Mouse (Mus musculus) forebrain, embryonic 15.5 days (tissue): ENCODE measurements around the gene Immp1l. TPM values are rescaled to one million over a fixed set of nuclear protein-coding genes. Genes with fewer than 3 reads are reported as not detected.

ENCODE experiments used
- ATAC-seq: fragments of 200-750 bp; cut with Nextera tagmentation; replicated peaks from 2 replicates; pipeline ENCODE4 v1.8.0; 2017; ENCODE audit warnings: mild to moderate bottlenecking, moderate TSS enrichment, moderate library complexity
- H3K27ac ChIP-seq: fragments of 300-500 bp; sonication (generic); replicated peaks from 2 replicates; pipeline ENCODE4 v1.5.1; 2015; ENCODE audit warnings: mild to moderate bottlenecking, inconsistent platforms
- H3K27me3 ChIP-seq: fragments of 300-500 bp; sonication (generic); 2 replicates; pipeline ENCODE4 v1.6.1; 2015; ENCODE audit warnings: inconsistent platforms
- H3K36me3 ChIP-seq: fragments of 300-500 bp; sonication (generic); 2 replicates; pipeline ENCODE4 v1.6.1; 2015; ENCODE audit warnings: mild to moderate bottlenecking, inconsistent platforms
- H3K4me1 ChIP-seq: fragments of 300-500 bp; sonication (generic); 2 replicates; pipeline ENCODE4 v1.6.1; 2015; ENCODE audit warnings: inconsistent platforms
- H3K4me2 ChIP-seq: fragments of 300-500 bp; sonication (generic); replicated peaks from 2 replicates; pipeline ENCODE4 v1.6.1; 2015; ENCODE audit warnings: mild to moderate bottlenecking, inconsistent platforms
- H3K4me3 ChIP-seq: fragments of 300-500 bp; sonication (generic); 2 replicates; pipeline ENCODE4 v1.5.1; 2015; ENCODE audit warnings: mild to moderate bottlenecking, inconsistent platforms
- H3K9ac ChIP-seq: fragments of 300-500 bp; sonication (generic); replicated peaks from 2 replicates; pipeline ENCODE4 v1.6.1; 2015; ENCODE audit warnings: mild to moderate bottlenecking, inconsistent platforms
- H3K9me3 ChIP-seq: fragments of 300-500 bp; sonication (generic); 2 replicates; pipeline ENCODE4 v1.6.1; 2016; ENCODE audit warnings: inconsistent platforms
- WGBS: fragments of 180-500 bp; shearing (Covaris S2); methylation state at CpG from one replicate; pipeline ENCODE4 v1.1.7; 2015; ENCODE audit warnings: mixed read lengths; 5-methylcytosine and 5-hydroxymethylcytosine counted together
- polyA plus RNA-seq: library from polyadenylated mRNA; unstranded; fragments of >200 nt; fragmentation: Nextera tagmentation; extraction: Ambion mirVana; gene quantifications from 2 replicates; pipeline ENCODE4 v1.2.1, GENCODE M21; 2015

Immp1l gene
- polyA plus RNA-seq, 1 experiment from 2014 or later, result 110 TPM

DNA sequence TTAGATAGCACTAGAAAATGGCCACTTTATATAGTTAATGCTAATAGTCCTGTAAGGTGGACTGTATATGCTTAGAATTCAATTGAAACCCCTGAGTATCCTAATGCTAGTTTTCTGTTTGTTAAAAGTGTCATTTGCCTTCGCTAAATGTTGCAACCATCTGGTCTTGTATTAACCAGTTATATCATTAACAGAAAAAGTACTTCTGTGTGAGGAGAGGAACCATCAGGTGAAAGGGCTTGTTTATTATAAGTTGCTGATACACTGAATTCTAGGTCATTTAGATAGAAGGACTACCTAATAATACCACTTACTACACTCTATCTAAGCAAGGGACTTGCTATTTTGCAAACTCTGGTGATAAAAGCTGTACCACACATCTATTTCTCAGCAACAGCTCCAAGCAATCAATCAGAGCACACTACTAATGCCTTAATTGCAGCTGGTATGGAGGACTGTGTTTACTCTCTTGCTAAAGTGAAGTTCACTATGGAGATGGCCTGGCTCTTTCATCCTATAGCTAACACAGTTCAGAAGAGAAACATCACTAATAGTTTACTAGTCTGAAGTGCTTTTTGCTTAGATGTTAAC lies 47.0 kb downstream of the Immp1l start:
- Histone ChIP-seq H3K4me3 (no peak overlapping the region), H3K4me2 (no peak overlapping the region), H3K9me3 (no peaks in the 10 kb centered on the region), H3K36me3 (no peaks in the 10 kb centered on the region), H3K27ac (no peak overlapping the region), H3K9ac (no peak overlapping the region), H3K27me3 (no peaks in the 10 kb centered on the region), H3K4me1 (no peaks in the 10 kb centered on the region)
- no peak for ATAC-seq
- WGBS, result 86% methylated on average over 1 of the region's 1 CpGs

DNA sequence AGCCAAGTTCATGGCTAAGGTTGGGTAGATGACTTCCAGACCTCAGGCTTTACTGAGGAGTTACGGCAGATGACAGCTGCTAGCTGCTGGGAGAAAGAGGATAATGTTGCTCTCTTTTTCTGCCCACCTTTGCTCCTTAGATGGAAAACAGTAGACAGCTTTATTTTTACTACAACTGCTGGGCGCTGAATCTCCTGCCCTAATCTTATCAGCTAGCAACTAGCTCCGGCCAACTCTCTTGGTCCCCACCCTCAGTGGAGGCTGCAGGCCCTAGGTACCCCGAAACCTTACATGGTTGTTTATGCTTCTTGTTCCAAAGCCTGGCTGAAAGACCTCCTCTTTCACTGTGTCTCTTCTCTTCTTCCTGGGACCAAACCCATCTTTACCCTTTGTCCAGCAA lies 49.4 kb downstream of the Immp1l start:
- Histone ChIP-seq H3K9me3 (no peaks in the 10 kb centered on the region), H3K36me3 (no peaks in the 10 kb centered on the region), H3K4me3 (no peak overlapping the region), H3K27me3 (no peaks in the 10 kb centered on the region), H3K4me2 (no peak overlapping the region), H3K4me1 (no peaks in the 10 kb centered on the region), H3K9ac (no peak overlapping the region), H3K27ac (no peak overlapping the region)
- WGBS, result 94% methylated on average over 4 of the region's 4 CpGs
- no peak for ATAC-seq

DNA sequence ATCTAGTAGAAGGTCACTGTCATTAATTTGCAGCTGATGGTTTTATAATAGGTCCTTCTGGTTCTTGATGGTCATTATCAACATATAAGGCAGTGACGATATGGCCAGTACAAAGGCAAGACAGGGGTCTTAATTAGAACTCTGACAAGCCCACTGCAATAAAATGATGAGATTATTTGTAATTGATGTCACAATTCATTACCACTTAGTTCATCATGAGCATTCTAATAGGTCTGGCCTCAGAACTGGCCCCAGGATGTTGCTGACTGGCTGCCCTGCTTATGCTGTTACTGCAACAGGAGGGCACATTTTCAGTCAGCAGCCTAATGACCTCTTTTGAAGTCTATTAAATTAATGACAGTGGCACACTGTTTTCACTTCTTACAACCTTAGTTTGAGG lies 59.0 kb downstream of the Immp1l start:
- Histone ChIP-seq H3K27ac (no peak overlapping the region), H3K4me3 (no peak overlapping the region), H3K4me1 (no peaks in the 10 kb centered on the region), H3K9me3 (no peaks in the 10 kb centered on the region), H3K9ac (no peak overlapping the region), H3K27me3 (no peaks in the 10 kb centered on the region), H3K36me3 (peaks cover 5% of the 10 kb centered on the region; the same call in 1 of the 2 replicates), H3K4me2 (no peak overlapping the region)
- ATAC-seq, result no peak
- WGBS, result 57% methylated on average over 1 of the region's 1 CpGs

DNA sequence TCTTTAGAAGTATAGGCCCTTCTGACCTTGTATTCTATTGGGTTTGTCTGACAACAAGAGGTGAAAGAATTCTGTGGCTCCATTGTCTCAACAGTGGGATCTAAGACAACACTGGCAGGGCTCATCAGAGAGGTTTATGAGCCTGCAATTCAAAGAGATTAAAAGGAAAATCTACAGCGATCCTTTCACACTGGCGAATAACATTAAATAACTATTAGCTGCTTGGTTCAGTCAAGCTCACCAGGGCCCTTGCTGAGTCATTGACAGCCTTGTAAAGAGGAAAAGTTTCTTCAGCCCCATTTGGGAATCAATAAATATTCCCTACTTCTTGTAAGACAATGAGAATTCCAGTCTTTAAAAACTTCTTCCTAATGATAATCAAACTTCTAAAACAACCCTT lies 69.5 kb downstream of the Immp1l start:
- Histone ChIP-seq H3K27me3 (no peaks in the 10 kb centered on the region), H3K9me3 (no peaks in the 10 kb centered on the region), H3K27ac (no peak overlapping the region), H3K4me1 (no peaks in the 10 kb centered on the region), H3K4me3 (no peak overlapping the region), H3K9ac (no peak overlapping the region), H3K4me2 (no peak overlapping the region), H3K36me3 (peaks cover 10% of the 10 kb centered on the region; the same call in 1 of the 2 replicates)
- WGBS, result 8% methylated on average over 2 of the region's 2 CpGs
- no peak for ATAC-seq

DNA sequence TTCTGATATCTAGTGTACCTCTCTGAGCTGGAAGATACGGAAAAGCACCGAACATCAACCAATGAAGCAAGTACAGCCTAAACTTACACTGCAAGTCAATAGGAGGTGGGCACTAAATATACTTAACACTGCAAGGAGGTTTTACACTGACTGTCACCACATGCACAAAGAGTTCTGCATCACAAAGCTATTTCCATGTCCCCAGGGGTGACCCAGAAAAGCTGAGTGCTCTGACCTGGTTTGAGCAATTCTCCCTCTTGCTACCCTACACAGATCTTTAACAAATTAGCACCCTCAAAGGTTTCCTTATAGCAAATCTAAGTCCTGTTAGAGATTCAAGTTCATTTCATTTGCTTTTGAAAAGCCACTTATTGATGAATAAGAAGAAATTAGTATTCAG lies 73.6 kb downstream of the Immp1l start:
- ATAC-seq, result no peak

DNA sequence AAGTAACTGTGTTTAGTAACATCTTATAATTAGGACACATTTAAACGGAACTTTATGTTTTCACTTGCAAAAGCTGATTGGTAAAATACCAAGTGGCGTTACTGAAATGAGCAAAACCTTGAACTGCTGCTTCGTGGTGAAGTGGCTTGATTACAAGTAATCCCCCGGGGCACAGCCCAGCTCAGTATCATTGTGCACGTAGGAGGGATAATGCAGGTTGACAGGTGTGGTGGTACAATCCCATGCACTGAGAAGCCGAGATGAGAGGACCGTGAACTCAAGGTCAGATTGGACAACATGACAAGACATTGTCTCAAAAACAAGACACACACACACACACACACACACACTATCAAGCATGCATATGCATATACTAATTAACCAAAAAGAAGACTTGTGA lies 80.8 kb downstream of the Immp1l start:
- Histone ChIP-seq H3K36me3 (no peaks in the 10 kb centered on the region; the same call in 1 of the 2 replicates), H3K27me3 (no peaks in the 10 kb centered on the region), H3K4me3 (no peak overlapping the region), H3K4me2 (no peak overlapping the region), H3K4me1 (no peaks in the 10 kb centered on the region), H3K27ac (no peak overlapping the region), H3K9me3 (no peaks in the 10 kb centered on the region), H3K9ac (no peak overlapping the region)
- ATAC-seq, result no peak
- 73% methylated on average over 7 of the region's 7 CpGs for WGBS

More for the DNA sequence above, 73.6 kb downstream of the Immp1l start:
- Histone ChIP-seq H3K27me3 (no peaks in the 10 kb centered on the region), H3K9ac (no peak overlapping the region), H3K4me2 (no peak overlapping the region), H3K4me3 (no peak overlapping the region), H3K36me3 (peaks cover 2% of the 10 kb centered on the region; the same call in 1 of the 2 replicates), H3K9me3 (no peaks in the 10 kb centered on the region), H3K4me1 (no peaks in the 10 kb centered on the region), H3K27ac (no peak overlapping the region)
- 95% methylated on average over 2 of the region's 2 CpGs for WGBS

DNA sequence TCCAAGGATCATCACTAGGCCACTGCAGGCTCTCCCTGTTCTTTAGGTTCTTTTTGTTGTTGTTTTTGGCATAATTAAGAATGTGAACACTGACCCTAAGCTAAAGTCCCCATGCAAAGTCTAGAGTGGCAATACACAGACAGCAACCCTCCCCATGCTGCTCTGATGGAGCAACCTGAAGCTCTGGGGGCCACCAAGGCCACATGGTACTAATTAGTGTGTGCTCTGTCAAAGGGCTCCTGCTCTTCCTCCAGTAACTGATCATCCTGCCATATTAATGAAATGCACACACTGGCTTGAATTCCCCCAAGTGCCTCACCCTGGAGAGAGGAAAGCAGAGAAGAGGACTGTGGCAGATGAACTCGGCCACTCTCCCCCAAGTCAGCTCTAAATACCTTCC lies 82.7 kb downstream of the Immp1l start:
- H3K4me1 ChIP-seq, result no peaks in the 10 kb centered on the region
- H3K27me3 ChIP-seq, result no peaks in the 10 kb centered on the region
- H3K4me2 ChIP-seq, result no peak overlapping the region
- no peak for ATAC-seq
- H3K4me3 ChIP-seq, result no peak overlapping the region
- WGBS, result 33% methylated on average over 1 of the region's 1 CpGs
- no peaks in the 10 kb centered on the region for H3K9me3 ChIP-seq
- no peaks in the 10 kb centered on the region for H3K36me3 ChIP-seq
- no peak overlapping the region for H3K27ac ChIP-seq
- H3K9ac ChIP-seq, result no peak overlapping the region

DNA sequence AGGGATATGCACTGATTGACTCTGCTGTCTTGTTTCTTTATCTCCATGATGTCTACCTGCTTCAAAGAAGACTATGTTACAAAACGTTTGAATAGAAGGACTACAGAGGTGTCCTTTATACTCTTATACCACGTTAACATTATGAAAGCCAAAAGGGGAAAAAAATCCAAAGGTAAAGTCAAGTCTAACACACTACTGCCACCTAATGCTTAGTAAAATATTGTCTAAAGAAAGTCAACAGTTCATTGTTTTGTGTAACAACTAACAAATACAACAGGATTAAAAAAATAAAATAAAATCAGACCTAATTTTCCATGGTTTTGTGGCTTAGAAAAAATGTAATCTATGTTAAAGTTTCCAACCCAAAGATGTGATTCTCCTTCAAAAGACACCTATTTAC lies 83.6 kb downstream of the Immp1l start:
- H3K27me3 ChIP-seq, result no peaks in the 10 kb centered on the region
- H3K9me3 ChIP-seq, result no peaks in the 10 kb centered on the region
- H3K27ac ChIP-seq, result no peak overlapping the region
- 18% methylated on average over 2 of the region's 2 CpGs for WGBS
- no peak overlapping the region for H3K4me2 ChIP-seq
- H3K9ac ChIP-seq, result no peak overlapping the region
- H3K4me3 ChIP-seq, result no peak overlapping the region
- no peak for ATAC-seq
- H3K4me1 ChIP-seq, result no peaks in the 10 kb centered on the region
- H3K36me3 ChIP-seq, result no peaks in the 10 kb centered on the region

DNA sequence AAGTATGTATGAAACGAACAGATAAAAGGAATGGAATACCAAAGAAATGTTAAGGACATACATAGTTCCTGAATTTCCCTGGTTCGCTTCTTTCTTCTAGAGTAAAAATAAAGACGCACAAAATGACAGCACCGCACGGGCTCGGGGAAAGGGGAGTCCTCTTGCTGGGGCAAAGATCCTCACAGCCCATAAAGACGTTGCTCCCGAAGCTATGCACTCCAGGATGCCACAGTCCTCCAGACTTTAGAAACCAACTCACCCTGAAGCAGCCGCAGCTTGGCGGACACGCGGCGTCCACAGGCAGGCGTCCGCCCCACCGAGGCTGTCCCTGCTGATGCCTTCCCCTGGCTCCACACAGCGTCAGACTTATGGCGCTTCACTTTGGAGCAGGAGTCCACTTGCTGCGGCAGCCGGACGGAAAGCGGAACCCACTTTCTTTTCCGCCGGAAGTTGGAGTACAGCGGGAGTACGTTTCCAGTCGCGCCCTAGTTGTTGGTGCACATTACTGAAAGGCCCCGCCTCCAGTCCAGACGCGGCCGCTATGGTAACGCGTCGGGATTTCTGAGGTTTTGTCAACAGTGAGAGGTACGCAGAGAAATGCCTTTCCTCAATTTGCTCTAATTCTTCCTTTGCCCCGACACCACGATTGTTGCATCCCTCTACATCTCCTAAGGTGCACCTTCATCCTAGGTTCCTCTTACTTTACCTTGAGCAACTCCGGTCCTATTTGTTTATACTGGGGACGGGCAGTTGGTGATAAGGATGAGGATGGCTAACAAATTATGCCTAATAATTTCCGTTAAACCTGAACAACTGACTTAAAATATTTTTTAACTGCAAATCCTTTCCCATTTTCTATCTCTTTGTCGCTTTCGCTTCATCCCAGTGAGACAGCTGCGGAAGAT lies 98.6 kb downstream of the Immp1l start, which contains the start of gene Dnajc24:
TSS of gene Dnajc24 (minus strand) at position 715 of the 905 bp plus-strand sequence.
- ATAC-seq, result peak; percentile 99
- Histone ChIP-seq H3K27me3 (no peaks in the 10 kb centered on the region), H3K27ac (peak within 1 kb of the TSS; percentile 78), H3K4me3 (peak within 1 kb of the TSS; percentile 74), H3K9ac (peak within 1 kb of the TSS; percentile 79), H3K4me2 (peak within 1 kb of the TSS; percentile 72), H3K4me1 (peaks cover 11% of the 10 kb centered on the region), H3K36me3 (no peaks in the 10 kb centered on the region; the same call in 1 of the 2 replicates), H3K9me3 (no peaks in the 10 kb centered on the region)
- WGBS, result 1% methylated on average over 44 of the region's 44 CpGs

DNA sequence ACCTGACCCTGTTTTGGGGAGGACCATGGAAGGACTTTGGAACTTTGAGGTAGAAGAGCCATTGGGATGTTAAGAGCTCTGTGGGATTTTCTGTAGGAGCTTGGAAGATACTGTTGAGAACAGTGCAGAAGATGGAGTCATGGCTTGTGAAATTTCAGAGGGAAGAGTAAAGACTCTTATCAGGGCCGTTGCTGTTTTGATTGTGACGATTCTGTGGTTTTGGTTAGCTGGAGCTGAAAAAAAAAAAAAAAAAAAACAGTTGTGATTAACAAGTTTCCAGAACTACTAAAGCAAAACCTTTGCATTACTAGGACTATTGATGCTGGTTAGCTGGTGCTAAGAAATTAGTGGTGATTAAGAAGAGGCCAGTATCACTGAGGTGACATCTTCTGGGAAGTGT lies 104.0 kb downstream of the Immp1l start:
- Histone ChIP-seq H3K36me3 (no peaks in the 10 kb centered on the region), H3K9me3 (no peaks in the 10 kb centered on the region), H3K4me2 (no peak overlapping the region), H3K27ac (no peak overlapping the region), H3K4me1 (no peaks in the 10 kb centered on the region), H3K4me3 (no peak overlapping the region), H3K27me3 (no peaks in the 10 kb centered on the region), H3K9ac (no peak overlapping the region)
- no peak for ATAC-seq
- WGBS, result 92% methylated on average over 2 of the region's 2 CpGs
